Mouse (Mus musculus) G1E (cell line): Measurements from ENCODE around the gene Cmtr1. TPM values are rescaled to one million over a fixed set of nuclear protein-coding genes. Genes with fewer than 3 reads are reported as not detected.
A peak's percentile ranks its signal among the peaks of the same experiment; 100 is the strongest.

Source experiments
- ATAC-seq: 2 replicates; pipeline ENCODE4 v1.8.0; 2016; ENCODE audit warnings: mild to moderate bottlenecking; ENCODE audit not compliant: insufficient number of reproducible peaks, poor library complexity, low FRiP score, severe bottlenecking; ENCODE audit errors: extremely low read depth
- DNase-seq: peaks from one replicate; pipeline ENCODE4 v3.0.0; 2012; ENCODE audit warnings: low spot score
- H3K27me3 ChIP-seq: 2 replicates; pipeline ENCODE4 v1.6.1; 2012; ENCODE audit warnings: mild to moderate bottlenecking, low read length, inconsistent platforms; ENCODE audit not compliant: insufficient read depth
- H3K36me3 ChIP-seq: replicated peaks from 2 replicates; pipeline ENCODE3; 2012; ENCODE audit warnings: mild to moderate bottlenecking, inconsistent platforms
- H3K4me1 ChIP-seq: 2 replicates; pipeline ENCODE4 v1.6.1; 2012; ENCODE audit warnings: low read depth, low read length, inconsistent platforms, mixed read lengths; ENCODE audit not compliant: insufficient read depth
- H3K4me3 ChIP-seq: 2 replicates; pipeline ENCODE4 v1.5.1; 2012; ENCODE audit warnings: low read depth, mild to moderate bottlenecking, inconsistent platforms, low read length, moderate library complexity, mixed read lengths
- H3K9me3 ChIP-seq: replicated peaks from 2 replicates; pipeline ENCODE4 v1.6.1; 2012; ENCODE audit warnings: inconsistent platforms
- CTCF ChIP-seq: IDR thresholded peaks from 2 replicates; pipeline ENCODE4 v1.5.1; 2012; ENCODE audit warnings: low read depth, low read length, inconsistent platforms, mixed read lengths
- GATA1 ChIP-seq: IDR thresholded peaks from 2 replicates; pipeline ENCODE4 v1.6.1; 2012; ENCODE audit warnings: borderline replicate concordance, low read length, inconsistent platforms, mixed read lengths
- GATA2 ChIP-seq: IDR thresholded peaks from 2 replicates; pipeline ENCODE4 v1.6.1; 2012; ENCODE audit warnings: low read depth, low read length, inconsistent platforms, borderline replicate concordance
- POLR2AphosphoS5 ChIP-seq: IDR thresholded peaks from 2 replicates; pipeline ENCODE4 v1.6.1; 2012; ENCODE audit warnings: low read depth, low read length, inconsistent platforms; ENCODE audit not compliant: insufficient replicate concordance
- TAL1 ChIP-seq: conservative IDR thresholded peaks from 2 replicates; pipeline ENCODE4 v1.6.1; 2012; ENCODE audit warnings: low read depth, low read length, inconsistent platforms, mixed read lengths
- polyA plus RNA-seq: library from polyadenylated mRNA; stranded (reverse); fragments of >175 nt; gene quantifications from 2 replicates; pipeline ENCODE4 v1.2.3, GENCODE M21; 2012
- total RNA-seq, 2 experiments: library from RNA; stranded (forward) in 1 of 2; stranded (reverse) in 1 of 2; fragments of 200-1000 nt in 1 of 2; fragments of >200 nt in 1 of 2; fragmentation: Nextera tagmentation in 1 of 2; gene quantifications; 2 replicates each; pipeline ENCODE4 v1.2.3; 2014 to 2017

Cmtr1 gene
- total and polyA plus RNA-seq, 3 experiments: 82.7 to 182 (median 103) TPM

DNA sequence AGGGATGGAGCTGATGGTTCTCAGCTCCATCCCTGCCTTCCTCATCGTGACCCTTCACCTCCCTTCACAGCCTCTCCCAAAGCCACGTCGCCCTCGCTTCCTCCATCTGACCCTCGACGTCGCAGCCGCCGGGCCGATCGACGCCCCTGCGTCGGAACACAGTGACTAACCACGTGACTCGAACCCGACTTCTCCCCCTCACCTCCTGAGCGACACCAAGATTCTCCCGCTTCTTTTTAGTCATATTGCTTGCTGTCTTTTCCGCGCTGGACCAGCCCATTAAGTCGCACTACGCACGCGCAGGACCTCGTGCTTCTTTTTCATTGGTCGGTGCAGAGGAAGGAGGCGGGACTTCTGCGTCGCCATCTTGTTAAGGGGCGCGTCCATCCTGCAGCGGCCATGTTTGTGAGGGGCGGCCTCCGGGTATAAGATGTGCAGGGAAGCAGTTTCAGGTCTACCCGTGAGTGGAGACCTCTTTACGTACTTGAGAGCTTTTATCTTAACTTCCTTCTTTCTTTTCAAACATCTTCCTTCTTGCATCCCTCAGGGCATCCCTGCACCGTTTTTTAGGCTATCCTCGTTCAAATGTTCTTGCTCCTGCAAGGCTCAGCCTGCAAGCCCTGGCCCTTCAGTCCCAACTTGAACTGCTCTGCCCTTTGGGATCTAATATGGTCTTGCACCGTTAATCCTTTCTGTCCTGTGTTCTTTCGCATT lies 56.5 kb downstream of the Cmtr1 start, which contains the start of gene Ccdc167:
Gene Ccdc167, minus strand, starts transcription at position 313 of the 714 bp plus-strand sequence.
- Histone ChIP-seq H3K27me3 (no peaks in the 10 kb centered on the region; the same call in 1 of the 2 replicates), H3K4me1 (peaks cover 45% of the 10 kb centered on the region), H3K4me3 (peak within 1 kb of the TSS; percentile 79), H3K36me3 (peaks cover 41% of the 10 kb centered on the region), H3K9me3 (no peaks in the 10 kb centered on the region)
- ATAC-seq (peak; percentile 90), DNase-seq (peak; percentile 86)
- TF ChIP-seq POLR2AphosphoS5 (no peak), GATA2 (no peak), CTCF (no peak), GATA1 (no peak), TAL1 (no peak)

- H3K9me3 ChIP-seq: no peaks in the 10 kb centered on the region
- H3K36me3 ChIP-seq: peaks cover 26% of the 10 kb centered on the region
- peak overlapping the region; percentile 21; the same call in 1 of the 2 replicates for H3K4me3 ChIP-seq
- TF ChIP-seq TAL1 (no peak), GATA1 (no peak), POLR2AphosphoS5 (no peak), CTCF (no peak), GATA2 (no peak)
- DNase-seq: no peak
- H3K4me1 ChIP-seq: peaks cover 41% of the 10 kb centered on the region
- no peak for ATAC-seq
- no peaks in the 10 kb centered on the region; the same call in 1 of the 2 replicates for H3K27me3 ChIP-seq
These were observed 58.3 kb downstream of the Cmtr1 start for GRCm38 (mm10) chr17:29718660-29719059.

DNA sequence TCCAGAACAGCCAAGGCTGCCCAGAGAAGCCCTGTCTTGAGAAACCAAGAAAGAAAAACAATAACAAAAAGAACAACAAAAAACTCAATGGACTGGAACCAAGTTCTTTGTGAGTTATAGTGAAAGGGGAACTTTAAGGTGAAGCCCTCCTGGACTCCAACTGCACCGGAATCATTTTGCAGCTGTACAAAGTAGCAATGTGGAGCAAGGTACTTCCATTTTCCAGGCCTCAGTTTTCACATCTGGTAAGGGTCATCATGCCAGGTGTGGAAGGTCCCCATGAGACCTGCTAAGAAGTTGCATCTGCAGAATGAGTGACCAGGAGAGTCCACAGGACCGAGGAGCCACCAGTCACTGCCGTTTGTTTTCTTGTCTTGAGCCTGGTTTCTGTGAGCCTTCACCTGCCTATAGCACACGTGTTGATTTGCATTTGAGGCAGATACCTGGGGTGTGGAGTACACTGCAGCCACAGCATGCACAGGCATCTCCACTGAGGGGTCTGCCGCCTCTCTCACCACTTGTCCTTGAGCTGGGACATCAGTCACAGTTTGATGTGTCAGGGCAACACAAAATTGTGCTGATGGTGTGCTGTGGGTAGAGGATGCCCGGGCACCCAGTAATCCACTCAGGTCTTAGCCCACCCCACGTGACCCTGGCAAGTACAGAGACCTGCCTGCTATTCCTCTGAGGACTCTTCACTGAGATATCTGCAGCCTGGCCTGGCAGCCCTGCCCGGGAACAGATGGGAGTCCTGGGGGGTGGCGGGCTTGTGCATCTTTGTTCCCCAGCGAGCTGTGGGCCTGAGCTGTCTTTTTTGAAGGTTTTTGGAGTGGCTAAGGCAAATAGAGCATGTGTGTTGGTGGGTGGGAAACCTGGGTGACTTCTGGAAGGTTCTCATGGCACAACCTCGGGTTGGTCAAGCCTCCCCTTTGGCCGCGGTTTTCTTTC lies 59.5 kb downstream of the Cmtr1 start:
- ATAC-seq (no peak), DNase-seq (no peak)
- Histone ChIP-seq H3K4me3 (no peak overlapping the region), H3K4me1 (peaks cover 40% of the 10 kb centered on the region), H3K27me3 (peaks cover 7% of the 10 kb centered on the region; the same call in 1 of the 2 replicates), H3K36me3 (peaks cover 16% of the 10 kb centered on the region), H3K9me3 (no peaks in the 10 kb centered on the region)
- TF ChIP-seq TAL1 (no peak), GATA1 (no peak), POLR2AphosphoS5 (no peak), CTCF (no peak), GATA2 (no peak)

GRCm38 (mm10) chr17:29720755-29721365 lies 60.5 kb downstream of the Cmtr1 start:
- DNase-seq (no peak), ATAC-seq (no peak)
- peaks cover 15% of the 10 kb centered on the region for H3K27me3 ChIP-seq
- H3K4me3 ChIP-seq: no peak overlapping the region
- peaks cover 8% of the 10 kb centered on the region for H3K36me3 ChIP-seq
- TF ChIP-seq POLR2AphosphoS5: no peak
- no peak for TF ChIP-seq GATA2
- TF ChIP-seq TAL1: no peak
- TF ChIP-seq CTCF: no peak
- TF ChIP-seq GATA1: no peak
- no peaks in the 10 kb centered on the region for H3K9me3 ChIP-seq
- peaks cover 36% of the 10 kb centered on the region for H3K4me1 ChIP-seq

DNA sequence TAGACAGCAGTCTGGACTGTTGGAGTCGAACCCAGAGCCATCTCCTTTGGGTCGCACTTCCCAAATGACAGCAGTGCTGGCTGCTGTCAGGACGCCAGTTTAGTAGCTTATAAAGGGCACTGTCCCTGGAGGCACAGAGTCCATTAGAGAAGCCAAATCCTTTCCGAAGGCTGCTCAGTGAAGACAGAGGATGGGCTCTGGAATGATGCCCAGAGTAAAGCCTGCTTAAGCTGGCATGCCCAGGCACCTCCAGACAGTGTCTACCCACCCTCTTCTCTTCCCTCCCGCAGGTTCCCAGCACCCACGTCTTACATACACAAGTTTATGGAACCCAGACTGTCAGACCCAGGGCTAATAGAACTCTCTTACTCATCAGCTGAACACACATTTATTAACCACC lies 64.2 kb downstream of the Cmtr1 start:
- H3K27me3 ChIP-seq: peaks cover 28% of the 10 kb centered on the region
- H3K9me3 ChIP-seq: no peaks in the 10 kb centered on the region
- H3K4me1 ChIP-seq: peaks cover 26% of the 10 kb centered on the region
- TF ChIP-seq POLR2AphosphoS5 (no peak), GATA2 (no peak), GATA1 (no peak), TAL1 (no peak), CTCF (no peak)
- no peak overlapping the region for H3K4me3 ChIP-seq
- no peak for ATAC-seq
- no peak for DNase-seq
- H3K36me3 ChIP-seq: peaks cover 6% of the 10 kb centered on the region

- Histone ChIP-seq H3K9me3 (no peaks in the 10 kb centered on the region), H3K4me3 (no peak overlapping the region), H3K4me1 (peaks cover 21% of the 10 kb centered on the region), H3K36me3 (peaks cover under 1% of the 10 kb centered on the region), H3K27me3 (peaks cover 28% of the 10 kb centered on the region)
- no peak for TF ChIP-seq TAL1
- no peak for TF ChIP-seq POLR2AphosphoS5
- TF ChIP-seq GATA1: no peak
- TF ChIP-seq CTCF: no peak
- TF ChIP-seq GATA2: no peak
- DNase-seq (no peak), ATAC-seq (no peak)
These were observed 64.7 kb downstream of the Cmtr1 start for GRCm38 (mm10) chr17:29725027-29725620.
